ENCODE assay signal across 19 mouse cellular contexts in genomic region chr8:120036578-120036977, GRCm38 (mm10). TPM values are rescaled to one million over a fixed set of nuclear protein-coding genes. Genes with fewer than 3 reads are reported as not detected.
DNase-seq lines count a peak whose midpoint lies in the region; ATAC-seq and TF ChIP-seq lines count a peak whose summit lies in the region.
"Had no signal": no experiment of that assay in that cellular context is flagged by ENCODE, and none has a peak within 500 bp of the region (broad histone marks: within the 10 kb centered on the region; RNA-seq: fewer than 3 reads in every experiment).

No protein-coding gene starts in this region.

- H3K9ac ChIP-seq in heart, adult 2 months (ENCODE audit: low read depth, low read length) = no peak overlapping the region
- H3K9ac ChIP-seq in heart, embryonic 16.5 days (ENCODE audit: low read length) = 0 out of 2 replicates have a peak overlapping the region, but pooled peaks have one; percentile 22
- H3K9ac ChIP-seq: forebrain, embryonic 15.5 days; hindbrain, embryonic 14.5 days; limb, embryonic 12.5 days; liver, postnatal 0 days; midbrain, embryonic 12.5 days had no signal

- TF ChIP-seq POLR2A in heart, adult 2 months (IDR thresholded peaks at IDR 0.05; ENCODE audit: insufficient read depth, low read depth, low read length) = no peak
- no peak for TF ChIP-seq POLR2A in myocyte (IDR thresholded peaks at IDR 0.05; ENCODE audit: insufficient read length, low read depth)

- H3K4me3 ChIP-seq in heart, adult 2 months = no peak overlapping the region
- H3K4me3 ChIP-seq in heart, embryonic 16.5 days (ENCODE audit: low read length) = no peak overlapping the region
- no peak overlapping the region for H3K4me3 ChIP-seq in embryonic facial prominence, embryonic 10.5 days
- no peak overlapping the region for H3K4me3 ChIP-seq in myocyte
- H3K4me3 ChIP-seq: forebrain, embryonic 15.5 days; limb, embryonic 12.5 days; midbrain, embryonic 12.5 days had no signal

- no peak for TF ChIP-seq CTCF in heart, adult 2 months (IDR thresholded peaks at IDR 0.05)

- peak overlapping the region; percentile 65 for H3K27ac ChIP-seq in heart, adult 2 months
- H3K27ac ChIP-seq in heart, embryonic 16.5 days (ENCODE audit: low read length) = no peak overlapping the region
- H3K27ac ChIP-seq in embryonic facial prominence, embryonic 10.5 days (replicated peaks) = peak overlapping the region; percentile 75
- H3K27ac ChIP-seq: forebrain, embryonic 15.5 days; hindbrain, embryonic 14.5 days; limb, embryonic 12.5 days; midbrain, embryonic 12.5 days had no signal

- DNase-seq in heart, adult 2 months = no peak
- DNase-seq in heart, postnatal 10 days = no peak
- no peak for DNase-seq in heart, postnatal 36 days
- no peak for DNase-seq in embryonic facial prominence, embryonic 10.5 days (ENCODE audit: low spot score)
- DNase-seq in embryo, embryonic 9.5 days (ENCODE audit: extremely low spot score) = no peak
- DNase-seq in thymus, postnatal 25 days = no peak
- DNase-seq: layer of hippocampus, adult 9-11 months; liver, postnatal 0 days; thymus, postnatal 14 days had no signal

- H3K27me3 ChIP-seq in heart, adult 2 months (ENCODE audit: control insufficient read depth, insufficient read depth, low read length) = no peaks in the 10 kb centered on the region
- no peaks in the 10 kb centered on the region for H3K27me3 ChIP-seq in heart, embryonic 16.5 days (ENCODE audit: control insufficient read depth, insufficient read depth, low read length)
- no peaks in the 10 kb centered on the region for H3K27me3 ChIP-seq in embryonic facial prominence, embryonic 10.5 days (replicated peaks; ENCODE audit: low read depth, poor library complexity, severe bottlenecking)
- H3K27me3 ChIP-seq in myocyte (ENCODE audit: control insufficient read depth, insufficient read depth, insufficient read length) = no peaks in the 10 kb centered on the region
- H3K27me3 ChIP-seq: forebrain, embryonic 15.5 days; limb, embryonic 12.5 days; midbrain, embryonic 12.5 days had no signal

- peaks cover 20% of the 10 kb centered on the region for H3K4me1 ChIP-seq in heart, adult 2 months (ENCODE audit: control insufficient read depth, insufficient read depth, low read length)
- peaks cover 31% of the 10 kb centered on the region for H3K4me1 ChIP-seq in heart, embryonic 16.5 days (ENCODE audit: control insufficient read depth, insufficient read depth, low read length)
- H3K4me1 ChIP-seq in embryonic facial prominence, embryonic 10.5 days = peaks cover 59% of the 10 kb centered on the region
- H3K4me1 ChIP-seq: forebrain, embryonic 15.5 days had no signal

- H3K9me3 ChIP-seq in heart, embryonic 16.5 days (replicated peaks; ENCODE audit: control insufficient read depth, low read length) = no peaks in the 10 kb centered on the region
- H3K9me3 ChIP-seq in embryonic facial prominence, embryonic 10.5 days = no peaks in the 10 kb centered on the region
- H3K9me3 ChIP-seq: forebrain, embryonic 15.5 days; limb, embryonic 12.5 days; midbrain, embryonic 12.5 days had no signal

- 78% methylated on average over 4 of the region's 4 CpGs for WGBS in heart, adult 2 months
- WGBS in heart, embryonic 16.5 days = 69% methylated on average over 4 of the region's 4 CpGs
- WGBS in embryonic facial prominence, embryonic 10.5 days = 74% methylated on average over 4 of the region's 4 CpGs

- H3K4me2 ChIP-seq in heart, embryonic 16.5 days (ENCODE audit: low read depth, low read length) = no peak overlapping the region
- H3K4me2 ChIP-seq in myocyte (ENCODE audit: low read depth) = peak overlapping the region; percentile 57
- H3K4me2 ChIP-seq: forebrain, embryonic 15.5 days; hindbrain, embryonic 14.5 days; limb, embryonic 12.5 days; liver, embryonic 11.5 days; midbrain, embryonic 12.5 days had no signal

- intact Hi-C loops in heart, adult 2 months (cut with DNase I) = loop anchor here (5.0 kb wide), 1 partner anchor 34 kb away; no protein-coding TSS in a partner anchor
- intact Hi-C loops in heart, postnatal 10 days (cut with DNase I) = no loop called here
- intact Hi-C loops in heart, postnatal 36 days (cut with DNase I) = loop anchor here (2.0 kb wide), 1 partner anchor 32 kb away; no protein-coding TSS in a partner anchor

- TF ChIP-seq EP300 in heart, adult 2 months (IDR thresholded peaks at IDR 0.05; ENCODE audit: insufficient read depth, low read depth, low read length) = no peak

- no peak for ATAC-seq in heart, embryonic 16.5 days (replicated peaks; ENCODE audit: extremely low read depth, insufficient read depth, low FRiP score)
- ATAC-seq: CD4-positive, CD25-positive, alpha-beta regulatory T cell, adult 4 months; forebrain, embryonic 15.5 days; inflammation-experienced regulatory T-cells, adult 6 months; liver, postnatal 0 days had no signal

- H3K79me2 ChIP-seq in heart, adult 2 months (replicated peaks; ENCODE audit: control insufficient read depth, insufficient read depth, low read length) = no peaks in the 10 kb centered on the region
- H3K79me2 ChIP-seq in myocyte (ENCODE audit: control insufficient read depth, insufficient read depth) = no peaks in the 10 kb centered on the region

- H3K36me3 ChIP-seq in heart, adult 2 months (ENCODE audit: control insufficient read depth, insufficient read depth, low read length) = no peaks in the 10 kb centered on the region; the same call in 1 of the 2 replicates
- no peaks in the 10 kb centered on the region for H3K36me3 ChIP-seq in heart, embryonic 16.5 days (ENCODE audit: control insufficient read depth, insufficient read depth)
- 0 out of 2 replicates have a peak, but pooled peaks cover 5% of the 10 kb centered on the region for H3K36me3 ChIP-seq in embryonic facial prominence, embryonic 10.5 days (replicated peaks)
- no peaks in the 10 kb centered on the region for H3K36me3 ChIP-seq in myocyte (ENCODE audit: control insufficient read depth, insufficient read depth)
- H3K36me3 ChIP-seq: forebrain, embryonic 15.5 days; limb, embryonic 12.5 days; midbrain, embryonic 12.5 days had no signal

- H3ac ChIP-seq in myocyte (ENCODE audit: control insufficient read depth, insufficient read length) = no peak overlapping the region

TF ChIP-seq in myocyte, 11 proteins besides CTCF, POLR2A, EP300 and RAD21:
- TF ChIP-seq SRF (IDR thresholded peaks at IDR 0.05; ENCODE audit: control insufficient read depth, insufficient read length, low read depth) (no peak), USF1 (IDR thresholded peaks at IDR 0.05; ENCODE audit: low read depth) (no peak), REST (IDR thresholded peaks at IDR 0.05; ENCODE audit: insufficient read depth, insufficient read length) (no peak), TCF3 (IDR thresholded peaks at IDR 0.05; ENCODE audit: insufficient read length, low read depth) (no peak), MYOG (IDR thresholded peaks at IDR 0.05; ENCODE audit: control insufficient read depth in 1 of 3, insufficient read depth in 1 of 3, insufficient read length in 2 of 3, low read depth in 2 of 3) (peak in 1 of 3 experiments; percentile 44), TCF12 (IDR thresholded peaks at IDR 0.05; ENCODE audit: insufficient read depth, poor library complexity, severe bottlenecking) (no peak), MYOD1 (IDR thresholded peaks at IDR 0.05; ENCODE audit: control insufficient read depth in 1 of 3, insufficient read length in 2 of 3, low read depth in 2 of 3) (peak; percentile 40 to 88 (median 83)), CEBPB (IDR thresholded peaks at IDR 0.05; ENCODE audit: insufficient read depth, poor library complexity, severe bottlenecking) (no peak), E2F4 (IDR thresholded peaks at IDR 0.05; ENCODE audit: insufficient read depth) (no peak)

RNA-seq across cellular contexts. Expression of gene Crispld2, which starts 44.3 kb away (rescaled TPM):
- 10 to 100 TPM; 24.3 to 29.9 TPM for total RNA-seq in heart, adult 2 months (2021)
- 30.3 and 47.5 TPM in 2 replicates for polyA plus RNA-seq in heart, adult 2 months (2012; rRNA removed)
- total RNA-seq in heart, postnatal 10 days (2021) = 10 to 100 TPM; 10.6 to 14.8 TPM
- 2.4 and 3.6 TPM in 2 replicates for polyA plus RNA-seq in heart, embryonic 16.5 days (2015; fragmentation: Nextera tagmentation; extraction: Ambion mirVana)
- 10 to 100 TPM; 22.5 to 29.5 TPM for total RNA-seq in heart, postnatal 36 days (2021)
- polyA plus RNA-seq in embryonic facial prominence, embryonic 10.5 days (2016; fragmentation: Nextera tagmentation; extraction: Ambion mirVana) = 6.1 and 6.5 TPM in 2 replicates
- 0.07 TPM for polyA plus RNA-seq in myocyte (2012; fragmentation: generic; extraction: Trizol)
- total RNA-seq: common myeloid progenitor, adult 5-6 weeks had no signal
